Mouse (Mus musculus): ENCODE measurements at regions not wholly inside any gene's neighbourhood (a gene's known extent, or its start where the extent isn't known, plus 50 kb on each side); places are given as distances from the start of the nearest gene placed in this dataset.
A peak's percentile ranks its signal among the peaks of the same experiment; 100 is the strongest.

GRCm38 (mm10) chrX:163812431-163812830, 51.3 kb upstream of the Rnf138rt1 start:
- ATAC-seq (ENCODE audit: low FRiP score) (no peak), DNase-seq (ENCODE audit: low spot score) (no peak)
- Histone ChIP-seq H3K4me3 (ENCODE audit: low read depth, low read length) (no peak overlapping the region), H3K9me3 (ENCODE audit: low read length) (no peaks in the 10 kb centered on the region), H3K27ac (ENCODE audit: low read depth, low read length) (no peak overlapping the region), H3K27me3 (ENCODE audit: insufficient read depth, low read length) (no peaks in the 10 kb centered on the region; the same call in 1 of the 2 replicates), H3K36me3 (ENCODE audit: insufficient read depth, low read length) (no peaks in the 10 kb centered on the region), H3K4me1 (ENCODE audit: insufficient read depth, low read length) (no peaks in the 10 kb centered on the region), H3K9ac (replicated peaks; ENCODE audit: low read length, poor library complexity, severe bottlenecking) (no peak overlapping the region), H3K4me2 (ENCODE audit: low read depth, low read length, poor library complexity, severe bottlenecking) (no peak overlapping the region)
- 100% methylated on average over 1 of the region's 1 CpGs for WGBS
- TF ChIP-seq CTCF (IDR thresholded peaks at IDR 0.05), result no peak

- WGBS, result 50% methylated on average over 1 of the region's 1 CpGs
- TF ChIP-seq CTCF (IDR thresholded peaks at IDR 0.05), result peak; percentile 54
- DNase-seq (ENCODE audit: low spot score), result peak; percentile 2
These were observed 53.7 kb upstream of the Rnf138rt1 start for GRCm38 (mm10) chrX:163814806-163815205.

GRCm38 (mm10) chrX:163822298-163822697, 61.2 kb upstream of the Rnf138rt1 start:
- H3K9me3 ChIP-seq (ENCODE audit: low read length), result no peaks in the 10 kb centered on the region
- no peak overlapping the region for H3K4me2 ChIP-seq (ENCODE audit: low read depth, low read length, poor library complexity, severe bottlenecking)
- no peak for DNase-seq (ENCODE audit: low spot score)
- 80% methylated on average over 6 of the region's 6 CpGs for WGBS
- ATAC-seq (ENCODE audit: low FRiP score), result no peak
- no peak for TF ChIP-seq CTCF (IDR thresholded peaks at IDR 0.05)
- no peaks in the 10 kb centered on the region for H3K4me1 ChIP-seq (ENCODE audit: insufficient read depth, low read length)
- H3K27ac ChIP-seq (ENCODE audit: low read depth, low read length), result no peak overlapping the region
- no peak overlapping the region for H3K4me3 ChIP-seq (ENCODE audit: low read depth, low read length)
- H3K9ac ChIP-seq (replicated peaks; ENCODE audit: low read length, poor library complexity, severe bottlenecking), result no peak overlapping the region
- H3K36me3 ChIP-seq (ENCODE audit: insufficient read depth, low read length), result no peaks in the 10 kb centered on the region
- H3K27me3 ChIP-seq (ENCODE audit: insufficient read depth, low read length), result no peaks in the 10 kb centered on the region

More at GRCm38 (mm10) chrX:163814806-163815205, 53.7 kb upstream of the Rnf138rt1 start:
- Histone ChIP-seq H3K9me3 (ENCODE audit: low read length) (no peaks in the 10 kb centered on the region), H3K9ac (replicated peaks; ENCODE audit: low read length, poor library complexity, severe bottlenecking) (no peak overlapping the region), H3K27me3 (ENCODE audit: insufficient read depth, low read length) (no peaks in the 10 kb centered on the region), H3K4me2 (ENCODE audit: low read depth, low read length, poor library complexity, severe bottlenecking) (no peak overlapping the region), H3K4me1 (ENCODE audit: insufficient read depth, low read length) (no peaks in the 10 kb centered on the region), H3K36me3 (ENCODE audit: insufficient read depth, low read length) (no peaks in the 10 kb centered on the region), H3K27ac (ENCODE audit: low read depth, low read length) (no peak overlapping the region), H3K4me3 (ENCODE audit: low read depth, low read length) (no peak overlapping the region)
- ATAC-seq (ENCODE audit: low FRiP score), result no peak

GRCm38 (mm10) chrX:163827461-163827860, 66.3 kb upstream of the Rnf138rt1 start:
- TF ChIP-seq CTCF (IDR thresholded peaks at IDR 0.05), result peak; percentile 17; the same call in 1 of the 2 replicates
- Histone ChIP-seq H3K4me1 (ENCODE audit: insufficient read depth, low read length) (no peaks in the 10 kb centered on the region), H3K27me3 (ENCODE audit: insufficient read depth, low read length) (no peaks in the 10 kb centered on the region), H3K36me3 (ENCODE audit: insufficient read depth, low read length) (no peaks in the 10 kb centered on the region), H3K9ac (replicated peaks; ENCODE audit: low read length, poor library complexity, severe bottlenecking) (no peak overlapping the region), H3K4me2 (ENCODE audit: low read depth, low read length, poor library complexity, severe bottlenecking) (no peak overlapping the region), H3K4me3 (ENCODE audit: low read depth, low read length) (no peak overlapping the region), H3K9me3 (ENCODE audit: low read length) (no peaks in the 10 kb centered on the region), H3K27ac (ENCODE audit: low read depth, low read length) (no peak overlapping the region)
- DNase-seq (ENCODE audit: low spot score) (no peak), ATAC-seq (ENCODE audit: low FRiP score) (no peak)
- WGBS, result 56% methylated on average over 3 of the region's 3 CpGs

- ATAC-seq (ENCODE audit: low FRiP score) (no peak), DNase-seq (ENCODE audit: low spot score) (no peak)
- no peak for TF ChIP-seq CTCF (IDR thresholded peaks at IDR 0.05)
- no peak overlapping the region for H3K27ac ChIP-seq (ENCODE audit: low read depth, low read length)
- no peak overlapping the region for H3K9ac ChIP-seq (replicated peaks; ENCODE audit: low read length, poor library complexity, severe bottlenecking)
- 86% methylated on average over 1 of the region's 1 CpGs for WGBS
- no peak overlapping the region for H3K4me2 ChIP-seq (ENCODE audit: low read depth, low read length, poor library complexity, severe bottlenecking)
- H3K27me3 ChIP-seq (ENCODE audit: insufficient read depth, low read length), result 0 out of 2 replicates have a peak, but pooled peaks cover 4% of the 10 kb centered on the region
- H3K9me3 ChIP-seq (ENCODE audit: low read length), result no peaks in the 10 kb centered on the region
- no peaks in the 10 kb centered on the region for H3K4me1 ChIP-seq (ENCODE audit: insufficient read depth, low read length)
- no peaks in the 10 kb centered on the region for H3K36me3 ChIP-seq (ENCODE audit: insufficient read depth, low read length)
- H3K4me3 ChIP-seq (ENCODE audit: low read depth, low read length), result no peak overlapping the region
These were observed 63.4 kb upstream of the Ap1s2 start for GRCm38 (mm10) chrX:163845408-163845807.

- H3K4me2 ChIP-seq (ENCODE audit: low read depth, low read length, poor library complexity, severe bottlenecking), result no peak overlapping the region
- WGBS, result 81% methylated on average over 3 of the region's 3 CpGs
- no peaks in the 10 kb centered on the region for H3K9me3 ChIP-seq (ENCODE audit: low read length)
- H3K36me3 ChIP-seq (ENCODE audit: insufficient read depth, low read length), result no peaks in the 10 kb centered on the region
- peaks cover 4% of the 10 kb centered on the region; the same call in 1 of the 2 replicates for H3K27me3 ChIP-seq (ENCODE audit: insufficient read depth, low read length)
- H3K4me3 ChIP-seq (ENCODE audit: low read depth, low read length), result no peak overlapping the region
- no peak for TF ChIP-seq CTCF (IDR thresholded peaks at IDR 0.05)
- no peaks in the 10 kb centered on the region for H3K4me1 ChIP-seq (ENCODE audit: insufficient read depth, low read length)
- no peak overlapping the region for H3K27ac ChIP-seq (ENCODE audit: low read depth, low read length)
- ATAC-seq (ENCODE audit: low FRiP score), result no peak
- no peak for DNase-seq (ENCODE audit: low spot score)
- H3K9ac ChIP-seq (replicated peaks; ENCODE audit: low read length, poor library complexity, severe bottlenecking), result no peak overlapping the region
These were observed 61.9 kb upstream of the Ap1s2 start for GRCm38 (mm10) chrX:163846890-163847289.

Measured in midbrain, postnatal 0 days (tissue).